Mouse (Mus musculus) MEL (cell line): Measurements from ENCODE around the gene Elp5. TPM values are rescaled to one million over a fixed set of nuclear protein-coding genes. Genes with fewer than 3 reads are reported as not detected.

ENCODE experiments used
- DNase-seq: peaks from one replicate; pipeline ENCODE4 v3.0.0; 2011; ENCODE audit warnings: low read depth, low spot score
- H3K27ac ChIP-seq: 2 replicates; pipeline ENCODE4 v1.5.1; 2012; ENCODE audit warnings: low read depth, mild to moderate bottlenecking, control low read depth, low read length, moderate library complexity; ENCODE audit not compliant: control insufficient read depth
- H3K27me3 ChIP-seq, 2 experiments: fragments of 150-350 bp in 1 of 2; sonication (generic) in 1 of 2; 2 replicates each; pipeline ENCODE4 v1.6.1; 2012; ENCODE audit warnings: low read length in 2 of 2, mild to moderate bottlenecking in 2 of 2, improper control_type of control experiment in 1 of 2, moderate library complexity in 1 of 2; ENCODE audit not compliant: insufficient read depth in 2 of 2, control insufficient read depth in 1 of 2
- H3K36me3 ChIP-seq, 2 experiments: 2 replicates each; pipeline ENCODE4 v1.6.1; 2012 to 2014; ENCODE audit warnings: low read length in 2 of 2, improper control_type of control experiment in 1 of 2, inconsistent platforms in 1 of 2, mild to moderate bottlenecking in 1 of 2; ENCODE audit not compliant: insufficient read depth in 2 of 2, control insufficient read depth in 1 of 2
- H3K4me1 ChIP-seq, 2 experiments: fragments of 150-350 bp in 1 of 2; sonication (generic) in 1 of 2; 2 replicates each; pipeline ENCODE4 v1.6.1; 2012; ENCODE audit warnings: low read length in 2 of 2, improper control_type of control experiment in 1 of 2, mild to moderate bottlenecking in 1 of 2; ENCODE audit not compliant: insufficient read depth in 2 of 2, control insufficient read depth in 1 of 2
- H3K4me3 ChIP-seq, 2 experiments: fragments of 150-350 bp in 1 of 2; sonication (generic) in 1 of 2; 2 replicates each; pipeline ENCODE4 v1.5.1; 2012; ENCODE audit warnings: low read depth in 2 of 2, low read length in 2 of 2, mild to moderate bottlenecking in 2 of 2, moderate library complexity in 2 of 2, control low read depth in 1 of 2, improper control_type of control experiment in 1 of 2; ENCODE audit not compliant: control insufficient read depth in 1 of 2, insufficient read depth in 1 of 2
- H3K79me2 ChIP-seq: 2 replicates; pipeline ENCODE4 v1.6.1; 2012; ENCODE audit warnings: mild to moderate bottlenecking, low read length, moderate library complexity; ENCODE audit not compliant: control insufficient read depth, poor library complexity, insufficient read depth
- H3K9ac ChIP-seq: 2 replicates; pipeline ENCODE4 v1.6.1; 2012; ENCODE audit warnings: low read depth, mild to moderate bottlenecking, control low read depth, low read length, moderate library complexity; ENCODE audit not compliant: control insufficient read depth, poor library complexity, severe bottlenecking
- H3K9me3 ChIP-seq: fragments of 150-350 bp; sonication (generic); replicated peaks from 2 replicates; pipeline ENCODE4 v1.6.1; 2012; ENCODE audit warnings: mild to moderate bottlenecking, low read length, improper control_type of control experiment, moderate library complexity; ENCODE audit not compliant: insufficient read depth
- CHD2 ChIP-seq: IDR thresholded peaks from 2 replicates; pipeline ENCODE4 v1.6.1; 2011; ENCODE audit warnings: low read length, improper control_type of control experiment
- ETS1 ChIP-seq: IDR thresholded peaks from 2 replicates; pipeline ENCODE4 v1.6.1; 2012; ENCODE audit warnings: low read depth, mild to moderate bottlenecking, inconsistent platforms, low read length, improper control_type of control experiment, moderate library complexity
- GABPA ChIP-seq: IDR thresholded peaks from 2 replicates; pipeline ENCODE4 v1.6.1; 2012; ENCODE audit warnings: low read depth, mild to moderate bottlenecking, inconsistent platforms, low read length, improper control_type of control experiment, moderate library complexity
- KAT2A ChIP-seq: conservative IDR thresholded peaks from 2 replicates; pipeline ENCODE4 v1.6.1; 2012; ENCODE audit warnings: low read depth, low read length, improper control_type of control experiment, inconsistent platforms
- MAX ChIP-seq: IDR thresholded peaks from 2 replicates; pipeline ENCODE4 v1.6.1; 2011; ENCODE audit warnings: low read length, improper control_type of control experiment
- MAZ ChIP-seq: IDR thresholded peaks from 2 replicates; pipeline ENCODE4 v1.6.1; 2012; ENCODE audit warnings: low read depth, mild to moderate bottlenecking, inconsistent platforms, low read length, improper control_type of control experiment
- MEF2A ChIP-seq: IDR thresholded peaks from 2 replicates; pipeline ENCODE4 v1.6.1; 2014; ENCODE audit warnings: low read depth, mild to moderate bottlenecking, inconsistent platforms, low read length, improper control_type of control experiment; ENCODE audit not compliant: poor library complexity, insufficient replicate concordance, severe bottlenecking; ENCODE audit errors: extremely low read depth
- MXI1 ChIP-seq: IDR thresholded peaks from 2 replicates; pipeline ENCODE4 v1.6.1; 2011; ENCODE audit warnings: mild to moderate bottlenecking, low read depth, low read length, improper control_type of control experiment
- MYC ChIP-seq: IDR thresholded peaks from 2 replicates; pipeline ENCODE4 v1.6.1; 2011; ENCODE audit warnings: low read depth, mild to moderate bottlenecking, low read length, improper control_type of control experiment, moderate library complexity
- NELFE ChIP-seq: IDR thresholded peaks from 2 replicates; pipeline ENCODE4 v1.6.1; 2011; ENCODE audit warnings: low read depth, low read length, improper control_type of control experiment
- NRF1 ChIP-seq: IDR thresholded peaks from 2 replicates; pipeline ENCODE4 v1.6.1; 2014; ENCODE audit warnings: low read depth, mild to moderate bottlenecking, inconsistent platforms, low read length, improper control_type of control experiment, moderate library complexity; ENCODE audit not compliant: poor library complexity, insufficient read depth, severe bottlenecking
- RAD21 ChIP-seq: IDR thresholded peaks from 2 replicates; pipeline ENCODE4 v1.6.1; 2011; ENCODE audit warnings: mild to moderate bottlenecking, low read depth, low read length, improper control_type of control experiment
- SMC3 ChIP-seq: IDR thresholded peaks from 2 replicates; pipeline ENCODE4 v1.6.1; 2011; ENCODE audit warnings: low read depth, low read length, improper control_type of control experiment
- TCF12 ChIP-seq: IDR thresholded peaks from 2 replicates; pipeline ENCODE4 v1.6.1; 2014; ENCODE audit warnings: low read depth, mild to moderate bottlenecking, inconsistent platforms, low read length, improper control_type of control experiment, moderate library complexity
- UBTF ChIP-seq: IDR thresholded peaks from 2 replicates; pipeline ENCODE4 v1.6.1; 2012; ENCODE audit warnings: low read depth, mild to moderate bottlenecking, inconsistent platforms, low read length, improper control_type of control experiment, moderate library complexity, borderline replicate concordance; ENCODE audit not compliant: insufficient read depth
- polyA plus RNA-seq, 2 experiments: library from polyadenylated mRNA; stranded (reverse) in 1 of 2; unstranded in 1 of 2; fragments of >175 nt in 1 of 2; fragments of >200 nt in 1 of 2; gene quantifications; 2 replicates each; pipeline versions ENCODE4 v1.2.1 to v1.2.4; 2012; ENCODE audit warnings: low replicate concordance in 2 of 2, low read depth in 1 of 2; ENCODE audit not compliant: insufficient read length in 2 of 2, insufficient read depth in 1 of 2, missing spikeins in 1 of 2
- total RNA-seq: library from RNA; depleted of rRNA; stranded (reverse); fragments of 300-350 nt; gene quantifications from 2 replicates; pipeline ENCODE4 v1.2.3, GENCODE M21; 2012

Elp5 gene
- total and polyA plus RNA-seq, 3 experiments = 189 to 222 TPM; not detected in 1

DNA sequence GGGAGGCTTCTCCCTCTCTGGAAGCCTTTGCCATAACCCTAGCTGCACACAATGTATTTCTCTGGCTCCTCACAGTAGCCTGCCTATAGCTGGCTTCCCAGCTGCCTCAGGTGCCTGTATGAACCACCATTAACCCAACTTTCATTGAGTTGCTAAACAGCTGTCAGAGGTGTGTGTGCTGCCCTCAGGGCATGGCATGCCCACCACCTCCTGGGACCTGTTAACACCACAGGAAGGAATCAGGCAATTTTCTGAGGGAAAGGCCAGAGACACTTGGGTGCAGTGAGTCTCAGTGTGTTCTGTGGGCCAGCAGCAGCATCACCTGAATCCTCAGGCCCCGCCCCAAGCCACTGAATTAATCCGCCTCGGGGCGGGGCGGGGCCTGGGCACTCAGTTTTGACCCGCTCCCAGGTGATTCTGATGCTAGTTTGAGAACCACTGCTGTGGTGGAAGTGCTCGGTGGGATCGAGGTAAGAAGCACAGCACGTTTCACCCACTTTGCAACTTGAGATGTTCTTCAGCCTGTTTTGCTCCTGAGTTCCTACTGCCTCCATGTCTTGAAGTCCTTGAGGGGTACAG lies 43.8 kb downstream of the Elp5 start:
- Histone ChIP-seq H3K9ac (no peak overlapping the region), H3K4me3 (no peak overlapping the region)
- TF ChIP-seq MAX (no peak), MEF2A (no peak), KAT2A (no peak), ETS1 (no peak)
- TF ChIP-seq, all 39 proteins: peak for 0
- H3K27me3 ChIP-seq = peaks cover 7% of the 10 kb centered on the region in 2 experiments
- no peak overlapping the region for H3K27ac ChIP-seq
- H3K79me2 ChIP-seq = no peaks in the 10 kb centered on the region
- peaks cover 3 to 4% of the 10 kb centered on the region in 2 experiments; a peak in 1 of 4 replicates for H3K4me1 ChIP-seq
- peaks cover 0 to 4% of the 10 kb centered on the region in 2 experiments; a peak in 1 of 4 replicates for H3K36me3 ChIP-seq
- DNase-seq = no peak
- H3K9me3 ChIP-seq = no peaks in the 10 kb centered on the region

DNA sequence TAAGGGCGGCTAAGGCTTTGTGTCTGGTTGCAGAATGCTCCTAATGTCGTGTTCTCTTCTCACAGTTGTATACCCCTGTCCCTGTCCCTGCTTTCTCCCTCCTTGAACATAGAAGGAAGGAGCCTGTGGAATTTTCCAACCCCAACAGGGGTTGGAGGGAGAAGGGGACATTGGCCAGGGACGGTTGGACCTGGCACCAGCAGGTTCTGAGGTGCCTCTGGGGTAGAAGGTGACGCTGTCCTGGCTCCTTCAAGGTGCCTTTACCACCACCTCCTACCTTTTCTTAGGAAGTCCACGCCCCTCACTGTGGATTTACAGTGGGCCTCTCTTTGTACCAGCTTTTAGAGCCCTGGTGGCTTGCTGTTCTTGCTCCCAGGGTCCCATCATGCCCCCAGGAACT lies 44.5 kb downstream of the Elp5 start:
- Histone ChIP-seq H3K4me3 (no peak overlapping the region), H3K9ac (no peak overlapping the region), H3K36me3 (peaks cover 0 to 6% of the 10 kb centered on the region in 2 experiments; a peak in 2 of 4 replicates), H3K79me2 (no peaks in the 10 kb centered on the region), H3K4me1 (peaks cover 3 to 4% of the 10 kb centered on the region in 2 experiments; a peak in 1 of 4 replicates), H3K27me3 (peaks cover 3 to 7% of the 10 kb centered on the region in 2 experiments; a peak in 3 of 4 replicates), H3K27ac (no peak overlapping the region), H3K9me3 (no peaks in the 10 kb centered on the region)
- TF ChIP-seq CHD2 (no peak), GABPA (no peak), ETS1 (no peak), MYC (no peak), NELFE (no peak), NRF1 (no peak)
- no peak for DNase-seq

DNA sequence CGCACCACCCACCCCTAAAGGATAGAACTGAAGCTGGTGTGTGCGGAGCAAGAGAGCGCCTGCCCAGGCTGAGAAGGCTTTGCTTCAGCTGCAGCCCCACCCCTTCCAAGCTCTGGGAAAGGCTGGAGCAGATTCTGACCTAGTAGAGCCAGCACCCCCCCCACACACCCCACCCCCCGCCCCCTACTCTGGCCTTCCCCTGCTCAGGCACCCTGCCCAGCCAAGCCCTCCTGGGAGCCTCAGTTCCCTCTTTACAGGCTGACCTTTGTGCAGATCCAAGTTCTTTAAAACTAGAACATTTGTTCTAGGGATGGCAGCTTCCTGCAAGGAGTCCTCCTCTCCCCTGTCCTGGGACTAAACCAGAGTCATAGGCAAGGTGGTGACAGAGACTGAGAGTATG lies 44.9 kb downstream of the Elp5 start:
- Histone ChIP-seq H3K27me3 (peaks cover under 1 to 4% of the 10 kb centered on the region in 2 experiments; a peak in 3 of 4 replicates), H3K27ac (no peak overlapping the region), H3K4me3 (no peak overlapping the region), H3K36me3 (peaks cover 0 to 8% of the 10 kb centered on the region in 2 experiments; a peak in 2 of 4 replicates), H3K9ac (no peak overlapping the region), H3K9me3 (no peaks in the 10 kb centered on the region), H3K4me1 (peaks cover 3 to 8% of the 10 kb centered on the region in 2 experiments; a peak in 2 of 4 replicates)
- no peak for DNase-seq
- TF ChIP-seq TCF12 (no peak), ETS1 (no peak), MXI1 (no peak), UBTF (no peak), SMC3 (no peak), NRF1 (no peak), RAD21 (no peak), GABPA (no peak), MAZ (no peak)
- TF ChIP-seq, all 39 proteins: peak for 0
- no peaks in the 10 kb centered on the region for H3K79me2 ChIP-seq
